Mouse (Mus musculus): ENCODE measurements at regions not wholly inside any gene's neighbourhood (a gene's known extent, or its start where the extent isn't known, plus 50 kb on each side); places are given as distances from the start of the nearest gene placed in this dataset.
"Not testable (repeated sequence)": the region's sequence is repeated elsewhere in the genome, so short reads cannot be mapped to it uniquely, and the experiment has no call there.

GRCm38 (mm10) chr6:24384193-24384888 lies 130.5 kb downstream of the Iqub start:
- DNase-seq, result peak in 1 of 2 experiments; percentile 31

GRCm38 (mm10) chr6:24379859-24380258 lies 135.0 kb downstream of the Iqub start:
- no peak for DNase-seq

- no peak for DNase-seq
Measured at GRCm38 (mm10) chr6:24376728-24377127, 138.1 kb downstream of the Iqub start.

- DNase-seq, result no peak
Measured at GRCm38 (mm10) chr6:24373161-24373560, 141.7 kb downstream of the Iqub start.

- DNase-seq, result no peak
Measured at GRCm38 (mm10) chr6:24371680-24372079, 143.2 kb downstream of the Iqub start.

- peak in 1 of 2 experiments; percentile 28 for DNase-seq
Measured at GRCm38 (mm10) chr6:24350882-24351281, 164.0 kb downstream of the Iqub start.

GRCm38 (mm10) chr6:24348481-24349062 lies 166.3 kb downstream of the Iqub start:
- DNase-seq, result no peak

GRCm38 (mm10) chr6:24347745-24348480 lies 167.0 kb downstream of the Iqub start:
- DNase-seq, result peak; percentile 87 to 94

- DNase-seq, result no peak
Measured at GRCm38 (mm10) chr6:24342471-24342870, 172.4 kb downstream of the Iqub start.

- no peak for DNase-seq
Measured at GRCm38 (mm10) chr6:24342056-24342455, 172.8 kb downstream of the Iqub start.

- DNase-seq, result not testable (repeated sequence)
Measured at GRCm38 (mm10) chr6:24340107-24340506, 172.2 kb upstream of the Slc13a1 start.

GRCm38 (mm10) chr6:24325215-24325614 lies 157.3 kb upstream of the Slc13a1 start:
- no peak for DNase-seq

- DNase-seq, result no peak
Measured at GRCm38 (mm10) chr6:24324718-24325117, 156.8 kb upstream of the Slc13a1 start.

- peak; percentile 62 to 71 for DNase-seq
Measured at GRCm38 (mm10) chr6:24322371-24322770, 154.5 kb upstream of the Slc13a1 start.

- DNase-seq, result no peak
Measured at GRCm38 (mm10) chr6:24318862-24319261, 151.0 kb upstream of the Slc13a1 start.

- no peak for DNase-seq
Measured at GRCm38 (mm10) chr6:24310675-24311074, 142.8 kb upstream of the Slc13a1 start.

- DNase-seq, result no peak
Measured at GRCm38 (mm10) chr6:24309810-24310209, 141.9 kb upstream of the Slc13a1 start.

GRCm38 (mm10) chr6:24301681-24302080 lies 133.8 kb upstream of the Slc13a1 start:
- peak; percentile 80 to 89 for DNase-seq

GRCm38 (mm10) chr6:24301146-24301545 lies 133.3 kb upstream of the Slc13a1 start:
- DNase-seq, result no peak

GRCm38 (mm10) chr6:24298562-24299212 lies 130.8 kb upstream of the Slc13a1 start:
- DNase-seq, result no peak

- DNase-seq, result not testable (repeated sequence)
Measured at GRCm38 (mm10) chr6:24288757-24289156, 120.9 kb upstream of the Slc13a1 start.

GRCm38 (mm10) chr6:24272821-24273220 lies 104.9 kb upstream of the Slc13a1 start:
- DNase-seq, result no peak

- no peak for DNase-seq
Measured at GRCm38 (mm10) chr6:24269633-24270032, 101.7 kb upstream of the Slc13a1 start.

Measured in kidney, adult 8-10 months (tissue).